Mouse (Mus musculus): ENCODE data around the gene Kit. TPM values are rescaled to one million over a fixed set of nuclear protein-coding genes. Genes with fewer than 3 reads are reported as not detected.

The Kit gene
- polyA plus RNA-seq, 1 experiment: not detected

DNA sequence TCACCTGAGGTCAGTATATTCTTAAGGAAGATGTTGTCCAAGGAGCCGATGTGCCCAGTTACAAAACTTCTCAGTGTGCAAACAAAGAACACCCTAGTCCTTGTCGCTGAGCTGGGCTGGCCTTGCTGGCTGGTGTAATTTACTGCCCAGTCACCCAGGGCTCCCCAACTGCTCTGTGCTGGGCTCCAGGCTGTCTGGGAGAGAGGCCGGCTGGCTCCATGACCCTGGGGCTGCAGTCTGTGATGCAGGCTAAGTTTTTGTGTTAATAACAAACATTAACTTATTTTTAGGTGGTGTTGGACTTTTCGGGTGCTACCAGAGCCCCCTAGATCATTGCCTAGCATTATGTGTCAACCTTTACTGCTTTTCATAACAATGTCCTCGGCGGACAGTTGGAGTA lies 15.4 kb upstream of the Kit start:
- TF ChIP-seq CTCF (IDR thresholded peaks at IDR 0.05; ENCODE audit: low read depth, low read length) (no peak), POLR2A (IDR thresholded peaks at IDR 0.05; ENCODE audit: borderline replicate concordance, low read depth, low read length) (no peak)
- Histone ChIP-seq H3K4me1 (ENCODE audit: control insufficient read depth, insufficient read depth, low read length) (no peaks in the 10 kb centered on the region), H3K4me3 (ENCODE audit: insufficient read depth, low read length) (no peak overlapping the region), H3K27ac (ENCODE audit: insufficient read depth, low read depth, low read length) (no peak overlapping the region)

DNA sequence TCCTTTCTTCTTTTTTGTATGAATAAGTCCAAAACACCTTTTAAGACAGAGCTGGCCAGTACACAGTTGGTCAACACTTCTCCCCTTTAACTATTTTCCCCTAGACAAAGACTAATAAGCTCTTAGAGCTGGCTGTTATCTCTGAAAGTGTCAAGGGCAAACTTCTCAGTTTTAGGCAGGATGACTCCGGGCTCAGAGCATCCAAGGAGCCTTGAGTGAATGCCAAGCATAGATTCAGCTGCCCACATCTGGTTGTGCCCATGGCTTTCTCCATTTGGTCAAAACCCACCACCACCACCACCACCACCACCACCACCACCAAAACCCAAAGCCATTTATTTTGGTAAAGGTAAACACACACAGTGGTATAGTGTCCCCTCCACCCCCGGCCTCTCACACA lies 13.5 kb upstream of the Kit start:
- no peak for TF ChIP-seq CTCF (IDR thresholded peaks at IDR 0.05; ENCODE audit: low read depth, low read length)
- no peak for TF ChIP-seq POLR2A (IDR thresholded peaks at IDR 0.05; ENCODE audit: borderline replicate concordance, low read depth, low read length)
- Histone ChIP-seq H3K27ac (ENCODE audit: insufficient read depth, low read depth, low read length) (no peak overlapping the region), H3K4me1 (ENCODE audit: control insufficient read depth, insufficient read depth, low read length) (no peaks in the 10 kb centered on the region), H3K4me3 (ENCODE audit: insufficient read depth, low read length) (no peak overlapping the region)

GRCm38 (mm10) chr5:75574151-75574851 lies 415 bp upstream of the Kit start:
- H3K4me3 ChIP-seq (ENCODE audit: insufficient read depth, low read length): no peak overlapping the region
- H3K4me1 ChIP-seq (ENCODE audit: control insufficient read depth, insufficient read depth, low read length): no peaks in the 10 kb centered on the region
- H3K27ac ChIP-seq (ENCODE audit: insufficient read depth, low read depth, low read length): no peak overlapping the region
- TF ChIP-seq POLR2A (IDR thresholded peaks at IDR 0.05; ENCODE audit: borderline replicate concordance, low read depth, low read length): no peak
- no peak for TF ChIP-seq CTCF (IDR thresholded peaks at IDR 0.05; ENCODE audit: low read depth, low read length)

GRCm38 (mm10) chr5:75575567-75576515 lies 1.1 kb downstream of the Kit start:
- Histone ChIP-seq H3K27ac (ENCODE audit: insufficient read depth, low read depth, low read length) (no peak overlapping the region), H3K4me3 (ENCODE audit: insufficient read depth, low read length) (no peak overlapping the region), H3K4me1 (ENCODE audit: control insufficient read depth, insufficient read depth, low read length) (no peaks in the 10 kb centered on the region)
- TF ChIP-seq CTCF (IDR thresholded peaks at IDR 0.05; ENCODE audit: low read depth, low read length) (no peak), POLR2A (IDR thresholded peaks at IDR 0.05; ENCODE audit: borderline replicate concordance, low read depth, low read length) (no peak)

- TF ChIP-seq CTCF (IDR thresholded peaks at IDR 0.05; ENCODE audit: low read depth, low read length) (no peak), POLR2A (IDR thresholded peaks at IDR 0.05; ENCODE audit: borderline replicate concordance, low read depth, low read length) (no peak)
- H3K4me3 ChIP-seq (ENCODE audit: insufficient read depth, low read length): no peak overlapping the region
Measured at GRCm38 (mm10) chr5:75576741-75577140, 2.0 kb downstream of the Kit start.

GRCm38 (mm10) chr5:75578141-75578540 lies 3.4 kb downstream of the Kit start:
- Histone ChIP-seq H3K4me3 (ENCODE audit: insufficient read depth, low read length) (no peak overlapping the region), H3K27ac (ENCODE audit: insufficient read depth, low read depth, low read length) (no peak overlapping the region), H3K4me1 (ENCODE audit: control insufficient read depth, insufficient read depth, low read length) (no peaks in the 10 kb centered on the region)
- no peak for TF ChIP-seq CTCF (IDR thresholded peaks at IDR 0.05; ENCODE audit: low read depth, low read length)
- TF ChIP-seq POLR2A (IDR thresholded peaks at IDR 0.05; ENCODE audit: borderline replicate concordance, low read depth, low read length): no peak

More at GRCm38 (mm10) chr5:75576741-75577140, 2.0 kb downstream of the Kit start:
- no peaks in the 10 kb centered on the region for H3K4me1 ChIP-seq (ENCODE audit: control insufficient read depth, insufficient read depth, low read length)
- H3K27ac ChIP-seq (ENCODE audit: insufficient read depth, low read depth, low read length): no peak overlapping the region

GRCm38 (mm10) chr5:75579244-75579643 lies 4.5 kb downstream of the Kit start:
- Histone ChIP-seq H3K4me3 (ENCODE audit: insufficient read depth, low read length) (no peak overlapping the region), H3K27ac (ENCODE audit: insufficient read depth, low read depth, low read length) (no peak overlapping the region), H3K4me1 (ENCODE audit: control insufficient read depth, insufficient read depth, low read length) (no peaks in the 10 kb centered on the region)
- TF ChIP-seq POLR2A (IDR thresholded peaks at IDR 0.05; ENCODE audit: borderline replicate concordance, low read depth, low read length) (no peak), CTCF (IDR thresholded peaks at IDR 0.05; ENCODE audit: low read depth, low read length) (no peak)

- Histone ChIP-seq H3K4me3 (ENCODE audit: insufficient read depth, low read length) (no peak overlapping the region), H3K4me1 (ENCODE audit: control insufficient read depth, insufficient read depth, low read length) (no peaks in the 10 kb centered on the region), H3K27ac (ENCODE audit: insufficient read depth, low read depth, low read length) (no peak overlapping the region)
- TF ChIP-seq CTCF (IDR thresholded peaks at IDR 0.05; ENCODE audit: low read depth, low read length): no peak
- no peak for TF ChIP-seq POLR2A (IDR thresholded peaks at IDR 0.05; ENCODE audit: borderline replicate concordance, low read depth, low read length)
Measured at GRCm38 (mm10) chr5:75579646-75580268, 5.0 kb downstream of the Kit start.

DNA sequence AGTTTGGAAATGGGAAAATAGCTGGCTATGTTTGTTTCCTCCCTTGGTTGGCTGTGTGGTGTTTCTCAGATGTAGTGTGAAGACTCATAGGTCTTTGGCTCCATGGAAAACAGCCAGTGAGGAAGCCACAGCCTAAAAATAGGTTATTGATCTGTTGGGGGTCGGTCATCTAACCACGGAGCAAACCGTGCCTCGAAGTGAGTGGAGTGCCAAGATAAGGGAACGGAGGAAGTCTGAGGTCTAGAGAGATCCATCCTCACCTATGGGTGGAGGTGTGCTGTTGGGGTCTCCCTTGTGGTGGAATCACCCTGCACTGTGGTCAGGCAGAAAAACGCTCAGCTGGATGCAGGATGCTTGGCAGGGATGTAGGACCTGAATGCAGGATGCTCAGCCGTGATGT lies 7.2 kb downstream of the Kit start:
- Histone ChIP-seq H3K4me3 (ENCODE audit: insufficient read depth, low read length) (no peak overlapping the region), H3K4me1 (ENCODE audit: control insufficient read depth, insufficient read depth, low read length) (no peaks in the 10 kb centered on the region), H3K27ac (ENCODE audit: insufficient read depth, low read depth, low read length) (no peak overlapping the region)
- TF ChIP-seq CTCF (IDR thresholded peaks at IDR 0.05; ENCODE audit: low read depth, low read length) (no peak), POLR2A (IDR thresholded peaks at IDR 0.05; ENCODE audit: borderline replicate concordance, low read depth, low read length) (no peak)

Data from bone marrow macrophage, adult 2 months (primary cell).